Mouse (Mus musculus) CH12.LX (cell line): Measurements from ENCODE around the gene Vps37c.

Source experiments
- CTCF ChIP-seq, 2 experiments: IDR thresholded peaks in 1 of 2; conservative IDR thresholded peaks in 1 of 2; 2 replicates each; pipeline ENCODE4 v1.5.1; 2011 to 2012; ENCODE audit warnings: low read depth in 2 of 2, low read length in 2 of 2, improper control_type of control experiment in 1 of 2, inconsistent platforms in 1 of 2, mild to moderate bottlenecking in 1 of 2, moderate library complexity in 1 of 2
- EP300 ChIP-seq: IDR thresholded peaks from 2 replicates; pipeline ENCODE4 v1.6.1; 2011; ENCODE audit warnings: low read length, improper control_type of control experiment
- HCFC1 ChIP-seq: IDR thresholded peaks from 2 replicates; pipeline ENCODE4 v1.6.1; 2012; ENCODE audit warnings: low read depth, mild to moderate bottlenecking, inconsistent platforms, low read length, improper control_type of control experiment
- PAX5 ChIP-seq: IDR thresholded peaks from 2 replicates; pipeline ENCODE4 v1.6.1; 2012; ENCODE audit warnings: low read length, inconsistent platforms, mixed read lengths
- POLR2A ChIP-seq: IDR thresholded peaks from 2 replicates; pipeline ENCODE4 v1.6.1; 2011; ENCODE audit warnings: low read depth, mild to moderate bottlenecking, improper control_type of control experiment, low read length
- UBTF ChIP-seq: IDR thresholded peaks from 2 replicates; pipeline ENCODE4 v1.6.1; 2012; ENCODE audit warnings: low read depth, mild to moderate bottlenecking, inconsistent platforms, low read length, improper control_type of control experiment, moderate library complexity

DNA sequence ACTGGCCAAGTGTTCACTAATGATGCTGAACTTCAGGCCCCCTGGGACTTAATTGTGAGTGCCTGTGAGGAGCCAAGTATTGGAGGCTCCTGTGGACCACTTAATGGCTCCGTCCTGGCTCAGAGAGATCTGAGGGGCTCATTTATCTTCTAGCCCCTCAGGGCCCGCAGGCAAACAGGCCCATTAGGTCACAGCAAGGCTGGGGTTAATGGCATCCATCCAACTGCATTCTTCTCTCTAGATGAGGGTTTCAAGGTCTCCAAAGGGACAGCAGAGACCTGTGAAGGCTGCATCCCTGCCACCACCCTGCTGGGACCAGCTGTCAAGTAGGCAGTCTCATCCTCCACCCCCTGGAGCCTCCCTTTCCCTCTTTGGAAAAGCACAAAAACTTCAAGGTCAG, 31.2 kb downstream of the Vps37c start:
- TF ChIP-seq POLR2A (no peak), PAX5 (no peak), EP300 (no peak), UBTF (no peak), CTCF (conservative IDR thresholded peaks at IDR 0.05 in 1 of 2, IDR thresholded peaks at IDR 0.05 in 1 of 2; ENCODE audit: low read depth in 2 of 2, low read length in 2 of 2) (no peak), HCFC1 (no peak)
